Mouse (Mus musculus) kidney, embryonic 16.5 days (tissue): ENCODE data around the gene Phf13. TPM values are rescaled to one million over a fixed set of nuclear protein-coding genes. Genes with fewer than 3 reads are reported as not detected.

Experiments used
- ATAC-seq: fragments of 200-750 bp; cut with Nextera tagmentation; 2 replicates; pipeline ENCODE4 v1.8.0; 2017; ENCODE audit warnings: moderate TSS enrichment; ENCODE audit not compliant: low FRiP score, low TSS enrichment
- H3K27ac ChIP-seq: fragments of 300-500 bp; sonication (generic); 2 replicates; pipeline ENCODE4 v1.5.1; 2014; ENCODE audit warnings: low read length
- H3K27me3 ChIP-seq: fragments of 300-500 bp; sonication (generic); 2 replicates; pipeline ENCODE4 v1.6.1; 2014; ENCODE audit warnings: low read length, control low read depth, mixed read lengths; ENCODE audit not compliant: insufficient read depth
- H3K36me3 ChIP-seq: fragments of 300-500 bp; sonication (generic); 2 replicates; pipeline ENCODE4 v1.6.1; 2014; ENCODE audit warnings: low read length, control low read depth, mixed read lengths; ENCODE audit not compliant: insufficient read depth
- H3K4me1 ChIP-seq: fragments of 300-500 bp; sonication (generic); 2 replicates; pipeline ENCODE4 v1.6.1; 2014; ENCODE audit warnings: low read length, control low read depth, mixed read lengths; ENCODE audit not compliant: insufficient read depth
- H3K4me2 ChIP-seq: fragments of 300-500 bp; sonication (generic); replicated peaks from 2 replicates; pipeline ENCODE4 v1.6.1; 2014; ENCODE audit warnings: low read depth, low read length
- H3K4me3 ChIP-seq: fragments of 300-500 bp; sonication (generic); 2 replicates; pipeline ENCODE4 v1.5.1; 2014; ENCODE audit warnings: mild to moderate bottlenecking, low read length
- H3K9ac ChIP-seq: fragments of 300-500 bp; sonication (generic); replicated peaks from 2 replicates; pipeline ENCODE4 v1.6.1; 2014; ENCODE audit warnings: low read length
- H3K9me3 ChIP-seq: fragments of 300-500 bp; sonication (generic); 2 replicates; pipeline ENCODE4 v1.6.1; 2016; ENCODE audit warnings: low read length, control low read depth
- WGBS: fragments of 180-500 bp; shearing (Covaris S2); extraction: QIAGEN DNeasy Blood & Tissue Kit; methylation state at CpG from one replicate; pipeline ENCODE4 v1.1.7; 2014; 5-methylcytosine and 5-hydroxymethylcytosine counted together
- polyA plus RNA-seq: library from polyadenylated mRNA; unstranded; fragments of >200 nt; fragmentation: Nextera tagmentation; extraction: Ambion mirVana; gene quantifications from 2 replicates; pipeline ENCODE4 v1.2.1, GENCODE M21; 2015

Gene Phf13
- polyA plus RNA-seq, 1 experiment from 2014 or later = 31.2 TPM

GRCm38 (mm10) chr4:152029997-152030396 is 33.9 kb upstream of the Phf13 start:
- peaks cover 29% of the 10 kb centered on the region for H3K4me1 ChIP-seq
- H3K9me3 ChIP-seq = no peaks in the 10 kb centered on the region
- H3K27ac ChIP-seq = no peak overlapping the region
- no peak overlapping the region for H3K4me3 ChIP-seq
- H3K36me3 ChIP-seq = 0 out of 2 replicates have a peak, but pooled peaks cover 2% of the 10 kb centered on the region
- 75% methylated on average over 4 of the region's 4 CpGs for WGBS
- ATAC-seq = no peak
- H3K27me3 ChIP-seq = no peaks in the 10 kb centered on the region
- no peak overlapping the region for H3K9ac ChIP-seq
- no peak overlapping the region for H3K4me2 ChIP-seq

GRCm38 (mm10) chr4:152029087-152029486 is 33.0 kb upstream of the Phf13 start:
- Histone ChIP-seq H3K4me2 (no peak overlapping the region), H3K27me3 (no peaks in the 10 kb centered on the region), H3K4me1 (peaks cover 34% of the 10 kb centered on the region), H3K4me3 (no peak overlapping the region), H3K9me3 (no peaks in the 10 kb centered on the region), H3K36me3 (peaks cover 8% of the 10 kb centered on the region; the same call in 1 of the 2 replicates), H3K9ac (no peak overlapping the region), H3K27ac (no peak overlapping the region)
- 57% methylated on average over 5 of the region's 5 CpGs for WGBS
- ATAC-seq = no peak

GRCm38 (mm10) chr4:152028456-152028855 is 32.4 kb upstream of the Phf13 start:
- Histone ChIP-seq H3K27ac (no peak overlapping the region), H3K36me3 (peaks cover 8% of the 10 kb centered on the region), H3K27me3 (no peaks in the 10 kb centered on the region), H3K4me3 (peak overlapping the region; percentile 86), H3K9ac (peak overlapping the region; percentile 61), H3K4me2 (peak overlapping the region; percentile 85), H3K4me1 (peaks cover 34% of the 10 kb centered on the region), H3K9me3 (no peaks in the 10 kb centered on the region)
- ATAC-seq = no peak
- 62% methylated on average over 15 of the region's 15 CpGs for WGBS

GRCm38 (mm10) chr4:152027524-152027923 is 31.5 kb upstream of the Phf13 start, which contains the start of gene Zbtb48:
Gene Zbtb48 (minus strand): TSS chr4:152027671.
- ATAC-seq = peak; percentile 98
- peaks cover 13% of the 10 kb centered on the region for H3K36me3 ChIP-seq
- under 1% methylated on average over 35 of the region's 35 CpGs for WGBS
- peaks cover 34% of the 10 kb centered on the region for H3K4me1 ChIP-seq
- peak within 1 kb of the TSS; percentile 85 for H3K4me2 ChIP-seq
- H3K27me3 ChIP-seq = no peaks in the 10 kb centered on the region
- peak within 1 kb of the TSS; percentile 76 for H3K27ac ChIP-seq
- H3K9ac ChIP-seq = peak within 1 kb of the TSS; percentile 79
- peak within 1 kb of the TSS; percentile 86 for H3K4me3 ChIP-seq
- no peaks in the 10 kb centered on the region for H3K9me3 ChIP-seq

GRCm38 (mm10) chr4:152026751-152027508 is 30.9 kb upstream of the Phf13 start:
- H3K4me3 ChIP-seq = peak overlapping the region; percentile 86
- ATAC-seq = peak; percentile 57; the same call in 1 of the 2 replicates
- 2% methylated on average over 41 of the region's 41 CpGs for WGBS
- H3K9ac ChIP-seq = peak overlapping the region; percentile 79
- H3K27ac ChIP-seq = peak overlapping the region; percentile 76
- H3K4me2 ChIP-seq = peak overlapping the region; percentile 85
- peaks cover 19% of the 10 kb centered on the region for H3K36me3 ChIP-seq
- H3K27me3 ChIP-seq = no peaks in the 10 kb centered on the region
- H3K4me1 ChIP-seq = peaks cover 34% of the 10 kb centered on the region
- no peaks in the 10 kb centered on the region for H3K9me3 ChIP-seq

- Histone ChIP-seq H3K27me3 (no peaks in the 10 kb centered on the region), H3K9ac (no peak overlapping the region), H3K36me3 (peaks cover 43% of the 10 kb centered on the region), H3K27ac (no peak overlapping the region), H3K4me1 (peaks cover 34% of the 10 kb centered on the region), H3K4me3 (no peak overlapping the region), H3K4me2 (no peak overlapping the region), H3K9me3 (no peaks in the 10 kb centered on the region)
- no peak for ATAC-seq
- 88% methylated on average over 11 of the region's 11 CpGs for WGBS
Observed at GRCm38 (mm10) chr4:152024525-152024924, 28.5 kb upstream of the Phf13 start.

- peaks cover 50% of the 10 kb centered on the region for H3K36me3 ChIP-seq
- H3K9me3 ChIP-seq = no peaks in the 10 kb centered on the region
- no peak overlapping the region for H3K4me2 ChIP-seq
- H3K4me3 ChIP-seq = no peak overlapping the region
- 84% methylated on average over 8 of the region's 8 CpGs for WGBS
- peaks cover 24% of the 10 kb centered on the region for H3K4me1 ChIP-seq
- H3K9ac ChIP-seq = no peak overlapping the region
- H3K27ac ChIP-seq = no peak overlapping the region
- no peak for ATAC-seq
- no peaks in the 10 kb centered on the region for H3K27me3 ChIP-seq
Observed at GRCm38 (mm10) chr4:152022506-152022905, 26.4 kb upstream of the Phf13 start.

GRCm38 (mm10) chr4:152021568-152022097 is 25.6 kb upstream of the Phf13 start:
- Histone ChIP-seq H3K36me3 (peaks cover 50% of the 10 kb centered on the region), H3K4me2 (no peak overlapping the region), H3K9ac (no peak overlapping the region), H3K9me3 (no peaks in the 10 kb centered on the region), H3K4me1 (peaks cover 21% of the 10 kb centered on the region), H3K4me3 (no peak overlapping the region), H3K27me3 (no peaks in the 10 kb centered on the region), H3K27ac (no peak overlapping the region)
- WGBS = 80% methylated on average over 12 of the region's 12 CpGs
- ATAC-seq = no peak

- Histone ChIP-seq H3K9ac (no peak overlapping the region), H3K9me3 (no peaks in the 10 kb centered on the region), H3K27ac (no peak overlapping the region), H3K4me3 (no peak overlapping the region), H3K36me3 (peaks cover 63% of the 10 kb centered on the region), H3K4me2 (no peak overlapping the region), H3K4me1 (peaks cover 5% of the 10 kb centered on the region), H3K27me3 (no peaks in the 10 kb centered on the region)
- ATAC-seq = no peak
- 93% methylated on average over 21 of the region's 21 CpGs for WGBS
Observed at GRCm38 (mm10) chr4:152020024-152020423, 24.0 kb upstream of the Phf13 start.

GRCm38 (mm10) chr4:152019073-152019472 is 23.0 kb upstream of the Phf13 start:
- H3K36me3 ChIP-seq = peaks cover 66% of the 10 kb centered on the region

More at GRCm38 (mm10) chr4:152019073-152019472, 23.0 kb upstream of the Phf13 start:
- 87% methylated on average over 6 of the region's 6 CpGs for whole genome bisulfite sequencing
- H3K27me3 ChIP-seq = no peaks in the 10 kb centered on the region
- H3K4me2 ChIP-seq = no peak overlapping the region
- H3K9me3 ChIP-seq = no peaks in the 10 kb centered on the region
- no peak for ATAC-seq
- H3K9ac ChIP-seq = no peak overlapping the region
- no peaks in the 10 kb centered on the region for H3K4me1 ChIP-seq
- H3K4me3 ChIP-seq = no peak overlapping the region
- no peak overlapping the region for H3K27ac ChIP-seq
